Mouse (Mus musculus) granulocyte monocyte progenitor cell, adult 5-6 weeks (primary cell): ENCODE data around the gene C4bp. TPM values are rescaled to one million over a fixed set of nuclear protein-coding genes. Genes with fewer than 3 reads are reported as not detected.

Experiments used
- total RNA-seq, 2 experiments: library from RNA; stranded (forward) in 1 of 2; stranded (reverse) in 1 of 2; fragments of 200-712, 200-1000 nt in 1 of 2; fragments of >200 nt in 1 of 2; fragmentation: Nextera tagmentation in 1 of 2; gene quantifications; 2 replicates each; pipeline ENCODE4 v1.2.3; 2014 to 2017

The C4bp gene
- total RNA-seq, 2 experiments from 2014 or later, result not detected

Other genes with a start within 250 kb of the C4bp start
- gene Cd55b, start 238.6 kb downstream of the C4bp start, total RNA-seq (2014; fragmentation: Nextera tagmentation), result not detected in 2 replicates
- not detected in 2 replicates for gene Cd55b, start 238.6 kb downstream of the C4bp start, total RNA-seq (2017)
- gene Cd55, start 198.9 kb downstream of the C4bp start, total RNA-seq (2014; fragmentation: Nextera tagmentation), result 8.1 TPM in 1 of 2 replicates, not detected in the other
- gene Cd55, start 198.9 kb downstream of the C4bp start, total RNA-seq (2017), result 0.78 and 2.2 TPM in 2 replicates
- gene Zp3r, start 32.0 kb downstream of the C4bp start, total RNA-seq (2014; fragmentation: Nextera tagmentation), result not detected in 2 replicates
- not detected in 2 replicates for gene Zp3r, start 32.0 kb downstream of the C4bp start, total RNA-seq (2017)
- not detected in 2 replicates for gene Gm29427, start 54.2 kb upstream of the C4bp start, total RNA-seq (2014; fragmentation: Nextera tagmentation)
- gene Gm29427, start 54.2 kb upstream of the C4bp start, total RNA-seq (2017), result not detected in 2 replicates
- gene Yod1, start 55.7 kb upstream of the C4bp start, total RNA-seq (2014; fragmentation: Nextera tagmentation), result 6.4 and 8.0 TPM in 2 replicates
- gene Yod1, start 55.7 kb upstream of the C4bp start, total RNA-seq (2017), result 6.7 and 7.8 TPM in 2 replicates
- 6.6 and 9.1 TPM in 2 replicates for gene Pfkfb2, start 67.6 kb upstream of the C4bp start, total RNA-seq (2014; fragmentation: Nextera tagmentation)
- gene Pfkfb2, start 67.6 kb upstream of the C4bp start, total RNA-seq (2017), result 13.9 and 15.7 TPM in 2 replicates
- 0.09 and 0.88 TPM in 2 replicates for gene AA986860, start 70.3 kb upstream of the C4bp start, total RNA-seq (2014; fragmentation: Nextera tagmentation)
- gene AA986860, start 70.3 kb upstream of the C4bp start, total RNA-seq (2017), result not detected in 2 replicates
- gene Fcamr, start 139.3 kb upstream of the C4bp start, total RNA-seq (2014; fragmentation: Nextera tagmentation), result not detected in 2 replicates
- gene Fcamr, start 139.3 kb upstream of the C4bp start, total RNA-seq (2017), result not detected in 2 replicates
- not detected in 2 replicates for gene Pigr, start 165.1 kb upstream of the C4bp start, total RNA-seq (2014; fragmentation: Nextera tagmentation)
- gene Pigr, start 165.1 kb upstream of the C4bp start, total RNA-seq (2017), result not detected in 2 replicates
- gene Fcmr, start 204.0 kb upstream of the C4bp start, total RNA-seq (2014; fragmentation: Nextera tagmentation), result not detected in 2 replicates
- not detected in 2 replicates for gene Fcmr, start 204.0 kb upstream of the C4bp start, total RNA-seq (2017)
- not detected in 2 replicates for gene Il24, start 225.8 kb upstream of the C4bp start, total RNA-seq (2014; fragmentation: Nextera tagmentation)
- gene Il24, start 225.8 kb upstream of the C4bp start, total RNA-seq (2017), result not detected in 2 replicates
- not detected in 2 replicates for gene Il20, start 249.8 kb upstream of the C4bp start, total RNA-seq (2014; fragmentation: Nextera tagmentation)
- gene Il20, start 249.8 kb upstream of the C4bp start, total RNA-seq (2017), result not detected in 2 replicates